Mouse (Mus musculus) heart, adult 18-20 months (tissue): Measurements from ENCODE around the gene Gjd2. TPM values are rescaled to one million over a fixed set of nuclear protein-coding genes. Genes with fewer than 3 reads are reported as not detected.

ENCODE experiments used
- DNase-seq, 2 experiments: peaks; one replicate each; pipeline ENCODE4 v3.0.0; 2021 to 2022; ENCODE audit warnings: mixed read lengths in 1 of 2
- total RNA-seq, 2 experiments: library from RNA; stranded (reverse); gene quantifications; 2 replicates each; pipeline ENCODE4 v1.2.3; 2021

Gjd2 gene
- total RNA-seq, 2 experiments from 2014 or later, result not detected

DNA sequence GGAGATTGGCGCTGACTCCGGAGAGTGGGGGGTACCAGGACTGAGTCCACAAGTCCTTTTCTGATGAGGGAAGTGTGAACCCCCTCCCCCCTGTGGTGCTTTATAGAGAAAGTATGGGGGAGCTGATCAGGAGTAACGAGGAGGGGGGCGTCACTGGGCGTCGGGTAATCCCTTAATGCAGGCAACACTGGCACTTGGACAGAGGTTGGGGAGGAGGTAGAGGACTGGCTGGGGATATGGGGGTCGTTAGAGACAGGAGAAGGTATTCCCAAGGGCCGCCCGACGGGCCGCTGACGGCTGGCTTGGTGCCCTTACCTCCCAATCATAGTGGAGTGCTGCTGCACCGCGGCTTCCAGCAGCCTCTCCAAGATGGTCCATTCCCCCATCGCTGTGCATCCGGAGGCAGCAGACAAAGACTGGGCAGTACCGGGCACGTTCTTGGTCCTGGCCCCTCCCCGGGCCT lies 639 bp downstream of the Gjd2 start:
- no peak for DNase-seq

DNA sequence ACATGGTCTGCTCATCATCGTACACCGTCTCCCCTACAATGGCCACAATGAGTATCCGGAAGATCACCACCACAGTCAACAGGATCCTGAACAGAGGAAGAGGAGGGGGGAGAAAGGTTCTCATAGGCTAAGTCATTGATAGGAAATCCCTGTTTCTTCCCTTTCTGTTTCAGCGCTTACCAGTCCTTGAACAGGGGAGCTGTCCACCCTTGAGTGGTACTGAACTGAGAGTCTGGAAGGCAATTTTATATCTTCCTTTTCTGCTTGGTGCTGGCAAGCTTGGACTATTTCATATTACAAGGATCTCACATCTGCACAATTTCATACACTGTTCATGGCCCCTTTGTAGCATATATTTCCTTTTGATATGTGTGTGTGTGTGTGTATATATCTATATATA lies 1.6 kb downstream of the Gjd2 start:
- DNase-seq, result peak in 1 of 2 experiments; percentile 48

DNA sequence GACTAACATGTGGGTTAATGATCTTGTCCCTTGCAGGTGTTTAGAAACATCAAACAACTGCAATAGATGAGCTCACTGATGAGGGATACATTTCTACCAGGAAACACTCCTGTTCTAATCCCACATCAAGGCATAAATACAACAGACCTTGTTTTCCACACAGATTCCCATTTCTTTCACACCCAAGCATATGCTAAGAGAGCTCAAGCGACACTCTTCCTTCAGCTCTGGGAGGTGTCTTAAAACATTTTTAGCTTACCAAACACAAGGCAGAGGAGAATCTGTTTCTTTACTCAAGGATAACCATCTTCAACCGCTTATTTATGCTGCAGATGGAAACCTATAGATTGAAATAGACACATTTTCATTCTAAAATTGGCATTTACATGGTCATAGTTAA lies 5.1 kb downstream of the Gjd2 start:
- no peak for DNase-seq

DNA sequence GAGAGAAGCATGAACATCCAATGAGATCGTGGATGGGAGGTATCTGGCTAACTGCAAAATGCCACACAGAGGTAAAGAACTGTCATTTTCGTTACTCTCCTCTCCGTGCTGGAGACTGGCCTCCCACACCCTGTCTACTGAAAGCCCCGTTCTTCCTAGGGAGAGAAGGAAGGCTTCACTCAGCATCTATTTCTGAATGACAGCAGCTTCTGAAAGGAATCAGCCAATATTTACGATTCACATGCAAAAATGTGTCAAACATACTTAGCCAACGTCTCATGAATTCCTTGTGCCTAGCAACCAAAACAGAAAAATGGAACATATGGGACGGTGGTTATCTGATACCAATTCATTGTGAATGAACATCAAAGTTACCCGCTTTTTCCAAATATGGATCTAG lies 15.9 kb downstream of the Gjd2 start:
- DNase-seq, result no peak

DNA sequence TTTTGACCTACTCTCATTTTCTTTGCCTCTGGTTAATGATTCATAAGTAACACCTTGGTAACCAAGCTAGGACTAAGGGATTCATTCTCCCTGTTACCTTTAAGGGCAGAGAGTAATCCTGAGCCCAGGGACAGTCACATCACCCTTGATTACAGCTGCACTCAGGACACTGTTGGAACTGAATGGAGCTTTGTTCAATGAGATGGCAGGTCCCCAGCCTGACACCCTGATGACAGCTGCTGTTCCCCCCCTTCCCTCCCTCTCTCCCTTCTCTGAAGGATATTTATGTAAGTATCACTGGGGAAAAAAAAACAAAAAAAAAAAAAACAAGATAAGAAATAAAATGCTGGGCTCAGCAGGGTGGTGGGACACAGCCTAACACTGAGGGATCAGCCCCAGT lies 16.5 kb downstream of the Gjd2 start:
- DNase-seq, result no peak

DNA sequence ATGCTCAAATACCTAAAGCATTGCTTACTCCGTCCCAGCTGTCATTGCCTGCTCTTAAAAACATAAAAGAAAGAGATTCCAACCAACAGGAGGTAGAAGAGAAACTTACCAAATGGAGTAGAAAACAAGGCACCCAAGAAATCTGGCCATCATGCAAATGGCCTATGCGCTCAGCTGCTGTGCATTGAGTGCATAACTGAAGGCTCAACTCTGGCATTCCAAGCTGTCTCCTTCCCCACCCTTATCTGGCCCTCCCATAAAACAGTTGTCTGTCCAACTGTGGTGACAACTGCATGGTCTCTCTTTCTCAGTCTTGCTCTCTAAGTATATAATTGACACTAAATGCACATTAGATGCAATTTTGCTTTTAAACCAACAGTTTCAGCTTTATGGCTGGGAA lies 28.5 kb downstream of the Gjd2 start:
- DNase-seq, result no peak

DNA sequence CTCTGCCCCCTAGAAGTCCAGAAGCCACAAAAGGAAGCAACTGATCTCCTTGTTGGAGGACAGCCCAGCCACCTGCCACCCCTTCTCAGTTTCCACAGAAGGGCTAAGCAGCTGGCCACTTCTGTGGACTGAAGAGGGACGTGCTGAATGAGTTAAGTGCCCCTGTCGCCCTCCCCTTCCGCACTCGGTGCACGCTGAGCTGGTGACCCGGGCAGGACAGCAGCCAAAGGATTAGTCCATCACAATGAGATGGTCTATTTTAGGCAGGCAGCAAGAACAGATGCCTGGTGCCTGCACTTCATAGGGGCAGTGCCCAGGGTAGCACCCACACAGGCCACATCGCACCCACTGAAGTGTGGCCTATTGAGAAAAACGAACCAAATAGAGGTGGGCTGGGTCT lies 32.8 kb downstream of the Gjd2 start:
- peak; percentile 72 to 88 for DNase-seq

DNA sequence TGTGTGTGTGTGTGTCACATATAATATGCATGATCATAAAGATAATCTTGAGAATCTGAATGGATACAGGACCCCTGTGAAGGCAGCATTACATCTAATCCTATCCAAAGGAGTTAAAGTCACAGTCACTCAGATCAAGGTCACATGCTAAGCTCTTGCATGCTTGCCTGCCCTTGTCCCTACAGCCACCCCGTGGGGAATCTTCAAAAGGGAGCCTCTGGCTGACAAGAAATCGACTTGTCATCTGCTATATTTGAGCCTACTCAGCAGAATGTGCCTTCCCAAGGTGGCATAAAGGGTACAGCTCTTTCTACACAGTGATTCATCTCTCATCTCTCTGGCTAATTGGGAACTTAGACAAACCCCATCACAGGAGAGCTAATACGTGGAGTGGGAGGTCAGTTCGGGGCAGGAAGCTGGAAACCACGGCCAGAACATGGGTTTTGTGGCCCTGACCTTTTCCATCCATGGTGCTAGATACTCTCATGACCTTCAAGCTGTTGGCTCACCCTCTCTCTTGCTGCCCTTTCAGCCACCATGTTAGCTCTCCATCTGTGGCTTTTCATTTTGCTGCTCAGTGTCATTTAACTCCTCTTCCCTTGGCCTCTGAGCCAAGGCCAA lies 35.2 kb downstream of the Gjd2 start:
- peak; percentile 12 to 27 for DNase-seq

DNA sequence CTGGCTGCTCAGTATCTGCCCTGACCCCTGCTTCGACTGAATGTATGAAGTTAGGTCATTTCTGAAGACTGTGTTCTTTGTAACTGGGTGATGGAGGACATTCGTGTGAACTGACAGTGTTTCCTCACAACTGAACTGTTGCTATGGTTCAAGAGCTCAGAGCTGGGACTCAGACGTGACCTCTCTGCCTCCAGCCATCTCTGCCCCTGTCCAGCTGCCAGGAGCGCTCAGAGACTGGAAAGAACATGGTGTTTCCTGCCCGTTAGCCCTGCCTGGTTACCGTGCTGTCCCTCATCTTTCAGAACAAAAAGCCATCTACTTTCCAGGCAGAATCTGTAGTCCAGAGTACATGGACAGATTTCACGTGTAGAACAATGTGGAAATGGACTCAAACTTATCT lies 39.5 kb downstream of the Gjd2 start:
- peak; percentile 74 to 76 for DNase-seq

DNA sequence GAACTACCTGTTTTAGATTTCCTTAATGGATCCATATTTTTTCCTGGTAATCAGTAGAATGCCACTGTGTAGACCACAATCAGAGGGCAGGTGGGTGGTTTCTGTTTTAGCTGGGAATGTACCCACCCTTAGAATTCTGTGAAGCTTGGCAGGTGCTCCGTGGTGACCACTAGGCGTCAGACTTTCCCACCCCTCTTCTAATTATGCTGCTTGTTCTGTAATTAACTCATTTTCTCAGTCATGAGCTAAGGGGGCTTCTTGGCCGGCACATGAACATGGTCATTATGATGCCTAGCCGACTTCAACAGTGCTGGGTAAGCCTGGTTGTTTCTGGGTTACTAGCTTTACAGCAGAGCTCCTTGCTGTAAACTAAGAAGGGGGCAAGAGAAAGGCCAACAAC lies 47.0 kb downstream of the Gjd2 start:
- peak in 1 of 2 experiments; percentile 30 for DNase-seq

Other genes with a start within 250 kb of the Gjd2 start
- gene Scg5, start 184.5 kb downstream of the Gjd2 start, total RNA-seq, result under 1 TPM in 1 of 2 experiments, not detected in 1; 0.31 TPM
- gene Arhgap11a, start 165.0 kb downstream of the Gjd2 start, total RNA-seq, result 1 to 10 TPM; 1.4 to 2.0 TPM
- over 10,000 TPM; 12,452 to 13,048 TPM for gene Actc1, start 39.9 kb upstream of the Gjd2 start, total RNA-seq
- gene Aqr, start 173.4 kb upstream of the Gjd2 start, total RNA-seq, result 10 to 100 TPM; 17.2 to 20.5 TPM
- 10 to 100 TPM; 16.6 to 20.0 TPM for gene Zfp770, start 187.8 kb upstream of the Gjd2 start, total RNA-seq